Mouse (Mus musculus) neural tube, embryonic 11.5 days (tissue): ENCODE measurements at regions not wholly inside any gene's neighbourhood (a gene's known extent, or its start where the extent isn't known, plus 50 kb on each side); places are given as distances from the start of the nearest gene placed in this dataset.
A peak's percentile ranks its signal among the peaks of the same experiment; 100 is the strongest.

Source experiments
- ATAC-seq: fragments of 200-750 bp; cut with Nextera tagmentation; 2 replicates; pipeline ENCODE4 v1.8.0; 2017; ENCODE audit warnings: moderate number of reproducible peaks, mild to moderate bottlenecking, moderate TSS enrichment, moderate library complexity; ENCODE audit not compliant: insufficient read depth, low FRiP score, low TSS enrichment
- DNase-seq: peaks from one replicate; pipeline ENCODE4 v3.0.0-alpha.2; 2015; ENCODE audit warnings: low spot score
- H3K27ac ChIP-seq: fragments of 300-500 bp; sonication (generic); 2 replicates; pipeline ENCODE4 v1.5.1; 2014; ENCODE audit warnings: low read depth, mild to moderate bottlenecking, low read length
- H3K27me3 ChIP-seq: fragments of 300-500 bp; sonication (generic); 2 replicates; pipeline ENCODE4 v1.6.1; 2014; ENCODE audit warnings: mild to moderate bottlenecking, low read length, mixed read lengths; ENCODE audit not compliant: control insufficient read depth, insufficient read depth
- H3K36me3 ChIP-seq: fragments of 300-500 bp; sonication (generic); 2 replicates; pipeline ENCODE4 v1.6.1; 2014; ENCODE audit warnings: mild to moderate bottlenecking, low read length, moderate library complexity, mixed read lengths; ENCODE audit not compliant: control insufficient read depth, insufficient read depth
- H3K4me1 ChIP-seq: fragments of 300-500 bp; sonication (generic); 2 replicates; pipeline ENCODE4 v1.6.1; 2014; ENCODE audit warnings: low read length, mixed read lengths; ENCODE audit not compliant: control insufficient read depth, insufficient read depth
- H3K4me2 ChIP-seq: fragments of 300-500 bp; sonication (generic); 2 replicates; pipeline ENCODE4 v1.6.1; 2014; ENCODE audit warnings: low read depth, mild to moderate bottlenecking, moderate library complexity
- H3K4me3 ChIP-seq: fragments of 300-500 bp; sonication (generic); 2 replicates; pipeline ENCODE4 v1.5.1; 2014; ENCODE audit warnings: low read depth, low read length
- H3K9ac ChIP-seq: fragments of 300-500 bp; sonication (generic); 2 replicates; pipeline ENCODE4 v1.6.1; 2014; ENCODE audit warnings: mild to moderate bottlenecking, low read length
- H3K9me3 ChIP-seq: fragments of 300-500 bp; sonication (generic); 2 replicates; pipeline ENCODE4 v1.6.1; 2016; ENCODE audit warnings: low read length; ENCODE audit not compliant: control insufficient read depth
- WGBS: fragments of 180-500 bp; shearing (Covaris S2); extraction: QIAGEN DNeasy Blood & Tissue Kit; methylation state at CpG from one replicate; pipeline ENCODE4 v1.1.7; 2014; 5-methylcytosine and 5-hydroxymethylcytosine counted together

DNA sequence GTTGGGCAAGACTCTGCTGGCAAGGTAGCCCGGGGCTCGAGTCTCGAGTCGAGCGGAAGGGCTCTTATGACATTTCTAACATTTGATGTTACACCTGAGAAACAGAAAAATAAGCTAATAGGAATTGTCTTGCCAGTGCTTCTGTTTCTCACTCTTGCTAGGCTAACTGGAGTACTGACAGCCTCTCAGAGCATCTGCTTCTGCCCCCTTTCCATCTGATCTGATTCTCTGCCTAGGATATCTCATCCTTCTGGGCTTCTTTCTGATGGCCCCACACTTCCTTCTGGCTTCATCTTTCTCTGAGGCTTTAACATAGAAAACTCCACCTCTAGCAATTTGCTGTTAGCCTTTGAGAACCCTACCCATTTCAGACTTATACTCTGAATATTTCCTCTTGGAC, 95.0 kb upstream of the Arhgef9 start:
- H3K4me1 ChIP-seq, result no peaks in the 10 kb centered on the region
- H3K4me3 ChIP-seq, result no peak overlapping the region
- ATAC-seq (no peak), DNase-seq (no peak)
- H3K9ac ChIP-seq, result no peak overlapping the region
- no peaks in the 10 kb centered on the region for H3K27me3 ChIP-seq
- H3K36me3 ChIP-seq, result no peaks in the 10 kb centered on the region
- H3K4me2 ChIP-seq, result no peak overlapping the region
- no peak overlapping the region for H3K27ac ChIP-seq
- no peaks in the 10 kb centered on the region for H3K9me3 ChIP-seq
- 98% methylated on average over 5 of the region's 5 CpGs for WGBS

DNA sequence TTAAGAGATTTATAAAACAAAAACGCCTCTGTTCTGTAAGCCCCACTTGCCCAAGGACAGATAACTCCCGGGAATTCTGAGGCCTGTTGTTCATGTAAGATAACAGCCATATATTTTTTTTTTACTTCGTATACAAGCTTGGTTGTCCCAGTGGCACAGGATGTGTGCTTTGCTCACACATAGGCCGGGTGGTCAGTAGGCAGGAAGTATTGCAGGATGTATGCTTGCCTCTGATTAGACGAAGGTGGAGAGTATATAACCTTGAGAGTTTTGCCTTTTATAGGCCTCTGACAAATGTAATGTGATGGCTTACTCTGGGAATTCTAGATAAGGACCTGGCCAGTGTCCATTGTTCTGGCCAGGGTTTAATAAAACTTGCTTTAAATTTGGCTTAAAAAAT, 85.4 kb upstream of the Arhgef9 start:
- DNase-seq (no peak), ATAC-seq (no peak)
- Histone ChIP-seq H3K36me3 (no peaks in the 10 kb centered on the region), H3K27ac (no peak overlapping the region), H3K9ac (no peak overlapping the region), H3K4me3 (no peak overlapping the region), H3K4me1 (no peaks in the 10 kb centered on the region), H3K9me3 (no peaks in the 10 kb centered on the region), H3K4me2 (no peak overlapping the region), H3K27me3 (no peaks in the 10 kb centered on the region)
- WGBS, result 77% methylated on average over 5 of the region's 5 CpGs

DNA sequence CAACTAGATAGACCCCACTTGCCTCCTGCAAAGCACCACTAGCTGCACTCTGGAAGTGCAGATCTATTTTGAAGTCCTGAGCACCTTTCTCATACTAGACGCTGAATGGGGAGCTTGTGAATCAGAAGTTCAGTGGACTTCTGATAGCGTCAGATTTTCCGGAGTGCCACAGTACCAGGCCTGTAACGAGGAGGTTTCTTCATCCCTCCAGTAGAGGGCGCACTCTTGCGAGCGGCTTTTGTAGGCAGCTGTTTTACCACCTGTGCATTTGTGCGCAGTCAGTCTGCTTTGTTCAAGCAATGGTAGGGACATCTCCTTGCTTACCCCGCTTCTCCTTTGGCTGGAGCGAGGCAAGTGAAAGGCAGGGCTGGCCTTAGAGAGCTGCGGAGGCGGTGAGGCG, 56.9 kb upstream of the Arhgef9 start:
- Histone ChIP-seq H3K36me3 (no peaks in the 10 kb centered on the region), H3K4me2 (no peak overlapping the region), H3K4me3 (no peak overlapping the region), H3K4me1 (no peaks in the 10 kb centered on the region), H3K9me3 (no peaks in the 10 kb centered on the region), H3K27me3 (no peaks in the 10 kb centered on the region), H3K27ac (no peak overlapping the region), H3K9ac (no peak overlapping the region)
- 40% methylated on average over 13 of the region's 13 CpGs for WGBS
- DNase-seq (peak; percentile 9), ATAC-seq (no peak)
